Mouse (Mus musculus) embryo, embryonic 9.5 days (tissue): ENCODE data around the gene Sf3b4.

Source experiments
- DNase-seq: peaks from one replicate; pipeline ENCODE4 v3.0.0-alpha.2; 2017; ENCODE audit errors: extremely low spot score

Sf3b4 gene

DNA sequence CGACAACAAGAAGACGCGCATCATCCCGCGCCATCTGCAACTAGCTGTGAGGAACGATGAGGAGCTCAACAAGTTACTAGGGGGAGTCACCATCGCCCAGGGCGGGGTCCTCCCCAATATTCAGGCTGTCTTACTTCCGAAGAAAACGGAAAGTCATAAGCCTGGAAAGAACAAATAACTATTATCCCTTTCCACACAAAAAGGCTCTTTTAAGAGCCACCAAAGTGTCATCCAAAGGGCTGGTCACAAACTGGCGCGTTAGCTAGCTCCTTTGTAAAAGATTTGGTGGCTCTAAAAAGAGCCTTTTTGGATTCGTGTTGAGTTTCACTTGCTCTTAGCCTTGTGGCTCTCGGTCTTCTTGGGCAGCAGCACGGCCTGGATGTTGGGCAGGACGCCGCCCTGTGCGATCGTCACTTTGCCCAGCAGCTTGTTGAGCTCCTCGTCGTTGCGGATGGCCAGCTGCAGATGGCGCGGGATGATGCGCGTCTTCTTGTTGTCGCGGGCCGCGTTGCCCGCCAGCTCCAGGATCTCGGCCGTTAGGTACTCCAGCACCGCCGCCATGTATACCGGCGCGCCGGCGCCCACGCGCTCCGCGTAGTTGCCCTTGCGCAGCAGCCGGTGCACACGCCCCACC is 48.1 kb downstream of the Sf3b4 start:
- DNase-seq, result peak; percentile 82

DNA sequence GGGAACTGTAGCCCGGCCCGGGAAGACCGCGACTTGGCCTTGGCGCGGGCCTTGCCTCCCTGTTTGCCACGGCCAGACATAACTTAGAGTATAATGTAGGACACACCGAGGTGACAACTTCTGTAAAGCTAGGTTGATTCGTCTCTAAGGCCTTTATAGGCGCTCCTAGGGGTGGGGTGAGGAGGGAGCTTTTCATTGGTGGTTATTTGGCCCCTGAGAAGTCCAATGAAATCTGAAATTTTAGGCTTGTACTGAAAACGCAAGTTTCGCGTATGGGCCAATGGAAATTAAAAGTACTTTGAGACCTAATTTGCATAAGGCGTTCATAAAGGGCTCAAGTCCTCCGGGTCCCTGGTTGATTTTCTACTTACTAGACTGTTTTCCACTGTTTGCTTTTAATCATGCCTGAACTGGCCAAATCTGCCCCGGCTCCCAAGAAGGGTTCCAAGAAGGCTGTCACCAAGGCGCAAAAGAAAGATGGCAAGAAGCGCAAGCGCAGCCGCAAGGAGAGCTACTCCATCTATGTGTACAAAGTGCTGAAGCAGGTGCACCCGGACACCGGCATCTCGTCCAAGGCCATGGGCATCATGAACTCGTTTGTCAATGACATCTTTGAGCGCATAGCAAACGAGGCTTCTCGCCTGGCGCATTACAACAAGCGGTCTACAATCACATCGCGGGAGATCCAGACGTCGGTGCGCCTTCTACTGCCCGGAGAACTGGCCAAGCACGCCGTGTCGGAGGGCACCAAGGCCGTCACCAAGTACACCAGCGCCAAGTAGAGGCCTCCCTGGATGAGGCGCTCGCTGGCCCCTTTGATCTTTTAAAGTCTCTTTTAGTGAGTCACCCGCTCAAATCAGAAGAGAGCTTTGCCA is 48.9 kb downstream of the Sf3b4 start, which contains the start of the genes Hist2h2ac and Hist2h2be:
Hist2h2ac (minus strand) TSS at position 116 of the 875 bp plus-strand sequence.
Hist2h2be (plus strand) TSS at position 355 of the 875 bp plus-strand sequence.
- DNase-seq, result peak; percentile 94

DNA sequence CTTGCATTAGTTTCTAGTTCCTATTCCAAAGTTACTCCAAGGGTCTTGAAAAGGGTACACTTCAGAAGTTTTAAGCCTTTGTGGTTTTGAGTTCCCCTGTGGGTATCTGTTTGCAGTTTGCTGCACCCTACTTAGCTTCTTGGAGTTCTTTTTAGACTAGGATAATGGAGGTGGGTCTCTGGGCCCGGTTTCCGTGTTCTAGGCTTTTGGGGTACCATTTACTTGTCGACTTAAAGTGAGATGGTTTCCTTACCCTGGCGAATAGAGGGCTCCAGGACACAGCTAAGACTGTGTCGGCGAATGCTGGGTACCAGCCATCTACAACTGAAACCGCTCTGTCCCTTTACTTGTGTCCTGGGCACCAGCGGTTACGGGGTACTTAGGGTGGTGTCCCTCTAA is 49.5 kb downstream of the Sf3b4 start:
- DNase-seq, result no peak

DNA sequence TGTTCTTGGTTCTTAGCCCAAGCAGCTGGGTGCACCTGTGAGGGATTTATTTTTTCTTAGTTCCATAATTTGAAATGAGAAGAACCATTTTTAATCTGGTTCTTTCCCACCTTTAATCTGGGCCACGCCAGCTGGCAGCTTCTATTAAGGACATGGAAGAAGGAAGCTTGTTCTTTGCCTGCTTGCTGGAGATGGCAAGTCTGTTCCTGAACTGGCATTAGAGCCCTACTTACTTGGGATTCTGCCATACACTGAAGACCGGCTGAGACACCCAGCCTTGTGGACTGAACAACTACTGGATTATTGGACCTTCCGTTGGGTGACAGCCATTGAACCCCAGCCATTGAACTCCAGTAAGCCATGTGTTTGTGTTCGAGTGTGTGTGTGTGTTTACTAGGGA is 50.6 kb downstream of the Sf3b4 start:
- DNase-seq, result no peak

- DNase-seq, result no peak
These were observed 53.3 kb downstream of the Sf3b4 start for GRCm38 (mm10) chr3:96225421-96225820.
